Mouse (Mus musculus) stomach, postnatal 0 days (tissue): Measurements from ENCODE around the gene Acsl6. TPM values are rescaled to one million over a fixed set of nuclear protein-coding genes. Genes with fewer than 3 reads are reported as not detected.

Source experiments
- ATAC-seq: fragments of 200-750 bp; cut with Nextera tagmentation; 2 replicates; pipeline ENCODE4 v1.8.0; 2017; ENCODE audit not compliant: low FRiP score, low TSS enrichment
- DNase-seq: peaks from one replicate; pipeline ENCODE4 v3.0.0-alpha.2; 2016; ENCODE audit warnings: low spot score
- H3K27ac ChIP-seq: fragments of 300-500 bp; sonication (generic); replicated peaks from 2 replicates; pipeline ENCODE4 v1.5.1; 2014; ENCODE audit warnings: mild to moderate bottlenecking, control low read depth
- H3K27me3 ChIP-seq: fragments of 300-500 bp; sonication (generic); 2 replicates; pipeline ENCODE4 v1.6.1; 2014; ENCODE audit warnings: low read length; ENCODE audit not compliant: control insufficient read depth, insufficient read depth
- H3K36me3 ChIP-seq: fragments of 300-500 bp; sonication (generic); 2 replicates; pipeline ENCODE4 v1.6.1; 2014; ENCODE audit warnings: low read length, mixed read lengths; ENCODE audit not compliant: control insufficient read depth, insufficient read depth
- H3K4me1 ChIP-seq: fragments of 300-500 bp; sonication (generic); replicated peaks from 2 replicates; pipeline ENCODE4 v1.6.1; 2014; ENCODE audit warnings: antibody characterized with exemption; ENCODE audit not compliant: control insufficient read depth, insufficient read depth
- H3K4me2 ChIP-seq: fragments of 300-500 bp; sonication (generic); replicated peaks from 2 replicates; pipeline ENCODE4 v1.6.1; 2014; ENCODE audit warnings: low read depth, mild to moderate bottlenecking, control low read depth, moderate library complexity
- H3K4me3 ChIP-seq: fragments of 300-500 bp; sonication (generic); 2 replicates; pipeline ENCODE4 v1.5.1; 2014; ENCODE audit warnings: low read depth, low read length, control low read depth
- H3K9ac ChIP-seq: fragments of 300-500 bp; sonication (generic); 2 replicates; pipeline ENCODE4 v1.6.1; 2014; ENCODE audit warnings: mild to moderate bottlenecking, low read length, control low read depth, mixed read lengths
- H3K9me3 ChIP-seq: fragments of 300-500 bp; sonication (generic); 2 replicates; pipeline ENCODE4 v1.6.1; 2016; ENCODE audit warnings: low read length; ENCODE audit not compliant: control insufficient read depth
- CTCF ChIP-seq: IDR thresholded peaks from 2 replicates; pipeline ENCODE4 v1.5.1; 2016; ENCODE audit warnings: antibody characterized with exemption, low read depth, mild to moderate bottlenecking, moderate library complexity
- EP300 ChIP-seq: optimal IDR thresholded peaks from 2 replicates; pipeline ENCODE3; 2016; ENCODE audit warnings: antibody characterized with exemption
- WGBS: fragments of 180-500 bp; shearing (Covaris S2); extraction: QIAGEN DNeasy Blood & Tissue Kit; methylation state at CpG from one replicate; pipeline ENCODE4 v1.1.7; 2014; 5-methylcytosine and 5-hydroxymethylcytosine counted together
- polyA plus RNA-seq: library from polyadenylated mRNA; unstranded; fragments of >200 nt; fragmentation: Nextera tagmentation; extraction: Ambion mirVana; gene quantifications from 2 replicates; pipeline ENCODE4 v1.2.1, GENCODE M21; 2015

Acsl6 gene
- polyA plus RNA-seq, 1 experiment from 2014 or later: 1.3 TPM

GRCm38 (mm10) chr11:54302606-54303005 lies 992 bp upstream of the Acsl6 start:
- no peak overlapping the region for H3K9ac ChIP-seq
- H3K4me2 ChIP-seq: no peak overlapping the region
- H3K36me3 ChIP-seq: no peaks in the 10 kb centered on the region
- H3K27me3 ChIP-seq: no peaks in the 10 kb centered on the region
- TF ChIP-seq CTCF (no peak), EP300 (no peak)
- WGBS: 87% methylated on average over 3 of the region's 3 CpGs
- DNase-seq: no peak
- no peak for ATAC-seq
- no peaks in the 10 kb centered on the region; the same call in 1 of the 2 replicates for H3K4me1 ChIP-seq
- no peaks in the 10 kb centered on the region for H3K9me3 ChIP-seq
- H3K27ac ChIP-seq: no peak overlapping the region
- no peak overlapping the region for H3K4me3 ChIP-seq

GRCm38 (mm10) chr11:54303076-54303727 lies 396 bp upstream of the Acsl6 start:
- H3K27me3 ChIP-seq: no peaks in the 10 kb centered on the region
- H3K4me1 ChIP-seq: no peaks in the 10 kb centered on the region; the same call in 1 of the 2 replicates
- DNase-seq (peak; percentile 66), ATAC-seq (no peak)
- 18% methylated on average over 6 of the region's 6 CpGs for WGBS
- TF ChIP-seq CTCF: no peak
- TF ChIP-seq EP300: no peak
- no peak overlapping the region for H3K4me3 ChIP-seq
- H3K9ac ChIP-seq: no peak overlapping the region
- H3K9me3 ChIP-seq: no peaks in the 10 kb centered on the region
- no peak overlapping the region for H3K4me2 ChIP-seq
- H3K36me3 ChIP-seq: no peaks in the 10 kb centered on the region
- H3K27ac ChIP-seq: no peak overlapping the region

- 10% methylated on average over 7 of the region's 7 CpGs for WGBS
- Histone ChIP-seq H3K27ac (no peak overlapping the region), H3K9me3 (no peaks in the 10 kb centered on the region), H3K27me3 (no peaks in the 10 kb centered on the region), H3K4me1 (no peaks in the 10 kb centered on the region; the same call in 1 of the 2 replicates), H3K4me2 (peak overlapping the region; percentile 79), H3K36me3 (no peaks in the 10 kb centered on the region), H3K9ac (peak overlapping the region; percentile 45; the same call in 1 of the 2 replicates), H3K4me3 (peak overlapping the region; percentile 49)
- no peak for ATAC-seq
- no peak for DNase-seq
- TF ChIP-seq EP300: no peak
- no peak for TF ChIP-seq CTCF
These were observed 874 bp downstream of the Acsl6 start for GRCm38 (mm10) chr11:54304471-54304873.

- no peak for ATAC-seq
- H3K36me3 ChIP-seq: no peaks in the 10 kb centered on the region
- H3K27me3 ChIP-seq: no peaks in the 10 kb centered on the region
- H3K4me1 ChIP-seq: no peaks in the 10 kb centered on the region; the same call in 1 of the 2 replicates
- no peak overlapping the region for H3K9ac ChIP-seq
- H3K4me3 ChIP-seq: no peak overlapping the region
- 76% methylated on average over 3 of the region's 3 CpGs for WGBS
- no peaks in the 10 kb centered on the region for H3K9me3 ChIP-seq
- TF ChIP-seq CTCF (no peak), EP300 (no peak)
- no peak overlapping the region for H3K27ac ChIP-seq
- DNase-seq: no peak
- no peak overlapping the region for H3K4me2 ChIP-seq
These were observed 1.7 kb downstream of the Acsl6 start for GRCm38 (mm10) chr11:54305331-54305730.

- ATAC-seq (no peak), DNase-seq (peak; percentile 70)
- Histone ChIP-seq H3K27ac (no peak overlapping the region), H3K9me3 (no peaks in the 10 kb centered on the region), H3K4me1 (no peaks in the 10 kb centered on the region; the same call in 1 of the 2 replicates), H3K4me3 (no peak overlapping the region), H3K9ac (no peak overlapping the region), H3K36me3 (no peaks in the 10 kb centered on the region), H3K4me2 (no peak overlapping the region), H3K27me3 (no peaks in the 10 kb centered on the region)
- WGBS: 68% methylated on average over 7 of the region's 7 CpGs
- TF ChIP-seq CTCF: peak; percentile 80
- no peak for TF ChIP-seq EP300
These were observed 3.7 kb downstream of the Acsl6 start for GRCm38 (mm10) chr11:54307139-54307816.

- no peak for ATAC-seq
- Histone ChIP-seq H3K4me1 (no peaks in the 10 kb centered on the region), H3K4me2 (no peak overlapping the region), H3K4me3 (no peak overlapping the region), H3K36me3 (no peaks in the 10 kb centered on the region), H3K27ac (no peak overlapping the region), H3K27me3 (no peaks in the 10 kb centered on the region), H3K9ac (no peak overlapping the region), H3K9me3 (no peaks in the 10 kb centered on the region)
- DNase-seq: no peak
- TF ChIP-seq CTCF: no peak
- no peak for TF ChIP-seq EP300
- WGBS: 71% methylated on average over 2 of the region's 2 CpGs
These were observed 7.0 kb downstream of the Acsl6 start for GRCm38 (mm10) chr11:54310588-54310987.
